Mouse (Mus musculus) cerebellum, adult 8-10 months (tissue): Measurements from ENCODE around the gene 4932438A13Rik.

Experiments used
- DNase-seq: peaks from one replicate; pipeline ENCODE4 v3.0.0; 2022

4932438A13Rik gene

GRCm38 (mm10) chr3:36941572-36941971, 78.7 kb downstream of the 4932438A13Rik start:
- no peak for DNase-seq

GRCm38 (mm10) chr3:36942108-36942507, 79.2 kb downstream of the 4932438A13Rik start:
- no peak for DNase-seq

DNA sequence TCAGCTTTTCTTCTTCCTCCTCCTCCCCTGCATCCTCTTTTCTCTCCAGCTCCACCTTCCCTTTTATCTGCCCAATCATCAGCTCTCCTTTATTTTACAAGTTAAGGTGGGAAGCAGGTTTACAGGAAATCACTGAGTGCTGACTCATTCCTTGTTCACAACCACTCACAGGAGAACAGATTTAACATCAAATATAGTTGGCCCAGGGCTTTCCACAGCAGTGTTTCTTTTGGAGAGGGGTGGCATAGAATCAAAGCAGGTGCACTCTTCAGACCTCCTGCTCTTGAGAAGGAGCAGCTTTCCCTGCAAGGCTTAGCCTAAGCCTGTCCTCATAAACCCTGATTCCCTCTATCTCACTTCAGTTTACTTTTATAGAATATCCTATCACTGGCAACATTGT, 80.8 kb downstream of the 4932438A13Rik start:
- no peak for DNase-seq

GRCm38 (mm10) chr3:37037979-37038378, 175.1 kb downstream of the 4932438A13Rik start:
- DNase-seq = no peak

GRCm38 (mm10) chr3:37039811-37040210, 176.9 kb downstream of the 4932438A13Rik start:
- DNase-seq = no peak

DNA sequence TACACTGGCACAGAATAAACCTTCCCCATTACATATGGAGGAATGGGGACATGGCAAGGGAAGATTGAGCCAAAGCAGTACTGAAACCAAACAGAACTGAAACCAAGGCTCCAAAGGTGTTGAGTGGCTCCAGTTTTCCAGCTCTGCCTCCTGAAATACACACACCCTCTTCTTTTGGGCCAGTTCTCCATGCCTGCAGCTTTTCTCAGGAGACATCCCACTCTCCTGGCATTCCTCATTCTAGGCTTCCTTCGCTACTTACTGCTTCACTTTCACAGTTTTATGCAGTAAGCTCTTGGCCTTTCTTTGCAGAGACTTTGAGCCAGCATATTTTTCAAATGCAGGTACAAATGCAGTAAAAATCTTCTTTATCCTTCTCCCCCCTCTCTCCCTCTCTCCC, 188.6 kb downstream of the 4932438A13Rik start:
- no peak for DNase-seq

- no peak for DNase-seq
Observed at GRCm38 (mm10) chr3:37063406-37063805, 200.5 kb downstream of the 4932438A13Rik start, which contains the start of gene Adad1. Gene Adad1, plus strand, starts transcription at chr3:37063527.

GRCm38 (mm10) chr3:37073211-37073610, 210.3 kb downstream of the 4932438A13Rik start:
- no peak for DNase-seq

GRCm38 (mm10) chr3:37084860-37085259, 222.0 kb downstream of the 4932438A13Rik start:
- DNase-seq = no peak

DNA sequence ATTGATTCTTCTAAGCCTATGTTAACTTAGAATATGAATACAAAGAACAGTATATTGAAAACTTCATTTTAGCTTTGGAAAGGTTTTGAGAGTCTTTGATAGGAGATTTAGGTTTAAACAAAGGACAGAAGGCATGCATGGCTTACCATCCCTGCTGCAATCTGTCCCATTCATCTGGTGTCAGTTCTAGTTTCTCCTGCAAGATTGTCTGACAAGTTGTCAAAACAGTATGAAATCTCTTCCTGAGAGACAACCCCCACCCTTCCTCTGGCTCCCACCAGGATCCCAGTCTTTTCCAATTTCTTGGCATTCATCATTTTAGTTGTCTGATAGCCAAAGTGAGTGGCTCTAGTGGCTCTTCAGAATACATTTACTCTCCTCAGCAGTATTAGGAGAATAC, 227.8 kb downstream of the 4932438A13Rik start:
- DNase-seq = no peak
